Mouse (Mus musculus) left cerebral cortex, adult 2 months (tissue): ENCODE measurements around the gene Gm4340. TPM values are rescaled to one million over a fixed set of nuclear protein-coding genes. Genes with fewer than 3 reads are reported as not detected.
"Not testable (repeated sequence)": the region's sequence is repeated elsewhere in the genome, so short reads cannot be mapped to it uniquely, and the experiment has no call there.

Source experiments
- DNase-seq, 2 experiments: peaks; one replicate each; pipeline ENCODE4 v3.0.0; 2021 to 2022; ENCODE audit warnings: low spot score in 2 of 2, mixed read lengths in 1 of 2; ENCODE audit errors: extremely low spot score in 1 of 2
- H3K27ac ChIP-seq: fragments of 200-600 bp; 2 replicates; pipeline ENCODE4 v1.8.1; 2022
- H3K4me3 ChIP-seq: fragments of 200-600 bp; 2 replicates; pipeline ENCODE4 v1.8.1; 2022
- CTCF ChIP-seq: fragments of 200-600 bp; IDR thresholded peaks from 2 replicates; pipeline ENCODE4 v1.8.1; 2022; ENCODE audit warnings: antibody characterized with exemption, mild to moderate bottlenecking, moderate library complexity
- intact Hi-C: fragments of 180-260 bp; cut with DNase I; formaldehyde crosslinking; loops from one replicate; pipeline ENCODE4 v1.15.1; 2025
- long read RNA-seq, 2 experiments: library from polyadenylated mRNA; stranded (forward); transcript quantifications; one replicate each; pipeline ENCODE4 v2.0.0; 2021; ENCODE audit warnings: borderline mapping rate in 2 of 2
- total RNA-seq, 2 experiments: library from RNA; stranded (reverse); gene quantifications; 2 replicates each; pipeline ENCODE4 v1.2.3; 2021

Gene Gm4340
- total RNA-seq = not detected
- long read RNA-seq, experiment 1 = 0 reads
- long read RNA-seq, experiment 2 = 0 reads

DNA sequence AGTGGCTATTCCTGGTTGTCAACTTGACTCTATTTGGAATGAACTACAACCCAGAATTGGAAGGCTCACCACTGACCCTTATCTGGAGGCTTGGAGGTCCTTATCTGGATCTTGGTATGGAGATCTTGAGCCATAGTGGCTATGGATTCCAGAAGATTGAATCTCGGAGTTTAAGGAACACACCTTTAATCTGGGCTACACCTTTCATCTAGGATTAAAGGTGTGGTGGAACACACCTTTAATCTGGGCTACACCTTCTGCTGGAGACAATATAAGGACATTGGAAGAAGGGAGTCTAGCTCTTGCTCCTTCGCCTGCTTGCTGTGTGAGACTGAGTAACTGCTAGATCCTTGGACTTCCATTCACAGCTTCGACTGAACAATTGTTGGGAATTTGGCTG, at the start of gene Gm4340:
Gene Gm4340 (plus strand): TSS at position 301 of the 400 bp plus-strand sequence.
- H3K27ac ChIP-seq, intact Hi-C loops, DNase-seq: not testable (repeated sequence)

DNA sequence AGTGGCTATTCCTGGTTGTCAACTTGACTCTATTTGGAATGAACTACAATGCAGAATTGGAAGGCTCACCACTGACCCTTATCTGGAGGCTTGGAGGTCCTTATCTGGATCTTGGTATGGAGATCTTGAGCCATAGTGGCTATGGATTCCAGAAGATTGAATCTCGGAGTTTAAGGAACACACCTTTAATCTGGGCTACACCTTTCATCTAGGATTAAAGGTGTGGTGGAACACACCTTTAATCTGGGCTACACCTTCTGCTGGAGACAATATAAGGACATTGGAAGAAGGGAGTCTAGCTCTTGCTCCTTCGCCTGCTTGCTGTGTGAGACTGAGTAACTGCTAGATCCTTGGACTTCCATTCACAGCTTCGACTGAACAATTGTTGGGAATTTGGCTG, 42.6 kb upstream of the Gm4340 start, which contains the start of gene Gm6763:
Gene Gm6763 (plus strand): TSS at position 301 of the 400 bp plus-strand sequence.
- intact Hi-C loops, DNase-seq, H3K4me3 ChIP-seq, H3K27ac ChIP-seq: not testable (repeated sequence)

More for the DNA sequence above, at the start of gene Gm4340:
- H3K4me3 ChIP-seq = not testable (repeated sequence)

DNA sequence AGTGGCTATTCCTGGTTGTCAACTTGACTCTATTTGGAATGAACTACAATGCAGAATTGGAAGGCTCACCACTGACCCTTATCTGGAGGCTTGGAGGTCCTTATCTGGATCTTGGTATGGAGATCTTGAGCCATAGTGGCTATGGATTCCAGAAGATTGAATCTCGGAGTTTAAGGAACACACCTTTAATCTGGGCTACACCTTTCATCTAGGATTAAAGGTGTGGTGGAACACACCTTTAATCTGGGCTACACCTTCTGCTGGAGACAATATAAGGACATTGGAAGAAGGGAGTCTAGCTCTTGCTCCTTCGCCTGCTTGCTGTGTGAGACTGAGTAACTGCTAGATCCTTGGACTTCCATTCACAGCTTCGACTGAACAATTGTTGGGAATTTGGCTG, 34.1 kb upstream of the Gm4340 start, which contains the start of gene Gm8764:
Gene Gm8764 (plus strand): TSS at position 301 of the 400 bp plus-strand sequence.
- intact Hi-C loops, H3K27ac ChIP-seq, DNase-seq, H3K4me3 ChIP-seq: not testable (repeated sequence)

DNA sequence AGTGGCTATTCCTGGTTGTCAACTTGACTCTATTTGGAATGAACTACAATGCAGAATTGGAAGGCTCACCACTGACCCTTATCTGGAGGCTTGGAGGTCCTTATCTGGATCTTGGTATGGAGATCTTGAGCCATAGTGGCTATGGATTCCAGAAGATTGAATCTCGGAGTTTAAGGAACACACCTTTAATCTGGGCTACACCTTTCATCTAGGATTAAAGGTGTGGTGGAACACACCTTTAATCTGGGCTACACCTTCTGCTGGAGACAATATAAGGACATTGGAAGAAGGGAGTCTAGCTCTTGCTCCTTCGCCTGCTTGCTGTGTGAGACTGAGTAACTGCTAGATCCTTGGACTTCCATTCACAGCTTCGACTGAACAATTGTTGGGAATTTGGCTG, 25.6 kb upstream of the Gm4340 start, which contains the start of gene Gm21304:
Gene Gm21304 (plus strand): TSS at position 301 of the 400 bp plus-strand sequence.
- intact Hi-C loops, H3K27ac ChIP-seq, DNase-seq, H3K4me3 ChIP-seq: not testable (repeated sequence)

DNA sequence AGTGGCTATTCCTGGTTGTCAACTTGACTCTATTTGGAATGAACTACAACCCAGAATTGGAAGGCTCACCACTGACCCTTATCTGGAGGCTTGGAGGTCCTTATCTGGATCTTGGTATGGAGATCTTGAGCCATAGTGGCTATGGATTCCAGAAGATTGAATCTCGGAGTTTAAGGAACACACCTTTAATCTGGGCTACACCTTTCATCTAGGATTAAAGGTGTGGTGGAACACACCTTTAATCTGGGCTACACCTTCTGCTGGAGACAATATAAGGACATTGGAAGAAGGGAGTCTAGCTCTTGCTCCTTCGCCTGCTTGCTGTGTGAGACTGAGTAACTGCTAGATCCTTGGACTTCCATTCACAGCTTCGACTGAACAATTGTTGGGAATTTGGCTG, 17.1 kb upstream of the Gm4340 start, which contains the start of gene Gm21312:
Gene Gm21312 (plus strand): TSS at position 301 of the 400 bp plus-strand sequence.
- DNase-seq, intact Hi-C loops, H3K27ac ChIP-seq, H3K4me3 ChIP-seq: not testable (repeated sequence)

DNA sequence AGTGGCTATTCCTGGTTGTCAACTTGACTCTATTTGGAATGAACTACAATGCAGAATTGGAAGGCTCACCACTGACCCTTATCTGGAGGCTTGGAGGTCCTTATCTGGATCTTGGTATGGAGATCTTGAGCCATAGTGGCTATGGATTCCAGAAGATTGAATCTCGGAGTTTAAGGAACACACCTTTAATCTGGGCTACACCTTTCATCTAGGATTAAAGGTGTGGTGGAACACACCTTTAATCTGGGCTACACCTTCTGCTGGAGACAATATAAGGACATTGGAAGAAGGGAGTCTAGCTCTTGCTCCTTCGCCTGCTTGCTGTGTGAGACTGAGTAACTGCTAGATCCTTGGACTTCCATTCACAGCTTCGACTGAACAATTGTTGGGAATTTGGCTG, 8.6 kb upstream of the Gm4340 start, which contains the start of gene Gm20765:
Gene Gm20765 (plus strand): TSS at position 301 of the 400 bp plus-strand sequence.
- DNase-seq, H3K4me3 ChIP-seq, H3K27ac ChIP-seq, intact Hi-C loops: not testable (repeated sequence)

DNA sequence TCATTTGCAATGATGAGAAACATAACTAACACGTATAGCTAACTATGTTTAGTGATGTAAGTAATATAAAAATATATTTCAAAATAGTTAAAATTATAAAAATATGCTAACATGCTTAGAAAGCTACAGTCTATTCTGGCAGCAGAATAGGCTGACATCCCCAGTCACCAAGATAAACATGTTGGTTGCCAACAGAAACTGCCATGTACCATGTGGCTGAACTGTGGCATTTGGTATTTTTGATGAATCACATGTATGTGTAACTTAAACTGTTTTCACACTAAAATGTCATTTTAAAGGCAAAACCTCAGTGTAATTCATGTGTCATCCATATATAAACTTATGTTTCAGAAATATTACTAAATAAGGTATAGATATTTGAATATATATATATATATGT, 15.8 kb downstream of the Gm4340 start:
- TF ChIP-seq CTCF = no peak
- no peak for DNase-seq
- intact Hi-C loops = no loop called here
- H3K27ac ChIP-seq = no peak overlapping the region
- H3K4me3 ChIP-seq = no peak overlapping the region

DNA sequence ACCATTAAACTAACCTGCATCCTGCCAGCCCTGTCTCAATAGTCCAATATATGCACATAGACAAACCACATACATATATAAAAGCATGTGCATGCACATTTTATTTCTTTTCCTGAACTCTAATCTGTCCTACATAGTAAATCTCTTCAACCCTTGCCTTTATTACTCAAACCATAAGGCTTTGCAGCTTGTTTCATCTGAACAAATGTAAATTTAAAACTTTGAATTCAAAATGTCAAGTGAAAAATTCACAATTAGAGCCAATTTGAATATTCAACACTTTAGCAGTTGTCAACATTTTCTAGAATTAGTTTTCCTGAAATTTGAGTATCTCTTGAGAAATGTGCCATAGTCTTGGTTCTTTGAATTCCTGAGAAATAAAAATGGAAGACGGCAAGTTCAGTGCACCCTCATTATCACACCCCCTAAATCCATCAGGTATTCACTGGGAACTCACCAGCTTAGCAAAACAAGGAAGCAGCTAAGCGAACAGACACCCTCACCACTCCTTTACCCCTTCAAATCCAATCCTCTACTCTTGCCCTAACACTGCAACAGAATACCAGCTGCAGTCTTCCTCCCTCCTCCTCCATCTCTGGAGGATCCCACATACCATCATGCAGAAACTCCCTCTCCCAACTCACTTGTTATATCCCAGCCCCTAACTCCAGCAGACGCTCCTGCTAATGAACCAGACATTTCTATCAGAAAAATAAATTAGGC, 16.6 kb downstream of the Gm4340 start:
- DNase-seq = no peak
- no peak overlapping the region for H3K4me3 ChIP-seq
- H3K27ac ChIP-seq = no peak overlapping the region
- TF ChIP-seq CTCF = no peak
- intact Hi-C loops = no loop called here

DNA sequence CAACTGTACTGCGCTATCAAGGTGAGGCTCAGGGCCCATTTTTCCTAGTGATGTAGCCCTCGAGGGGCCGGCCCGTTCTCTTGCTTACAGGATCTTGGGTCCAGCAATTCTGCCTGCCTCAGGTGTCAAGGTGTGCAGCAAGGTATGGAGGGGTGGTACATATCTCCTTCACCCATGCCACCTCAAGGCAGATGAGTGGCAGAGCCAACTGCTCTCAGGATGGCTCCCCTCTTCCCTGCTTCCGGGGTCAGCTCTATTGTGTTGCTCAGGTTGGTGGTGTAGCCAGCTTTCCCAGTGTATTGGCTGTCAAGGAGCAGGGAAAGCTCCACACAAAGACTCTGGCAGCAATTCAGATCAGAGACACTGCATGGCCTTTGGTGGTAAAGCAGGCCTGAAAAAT, 20.7 kb downstream of the Gm4340 start:
- DNase-seq = no peak
- intact Hi-C loops = no loop called here
- no peak for TF ChIP-seq CTCF
- Histone ChIP-seq H3K27ac (no peak overlapping the region), H3K4me3 (no peak overlapping the region)

DNA sequence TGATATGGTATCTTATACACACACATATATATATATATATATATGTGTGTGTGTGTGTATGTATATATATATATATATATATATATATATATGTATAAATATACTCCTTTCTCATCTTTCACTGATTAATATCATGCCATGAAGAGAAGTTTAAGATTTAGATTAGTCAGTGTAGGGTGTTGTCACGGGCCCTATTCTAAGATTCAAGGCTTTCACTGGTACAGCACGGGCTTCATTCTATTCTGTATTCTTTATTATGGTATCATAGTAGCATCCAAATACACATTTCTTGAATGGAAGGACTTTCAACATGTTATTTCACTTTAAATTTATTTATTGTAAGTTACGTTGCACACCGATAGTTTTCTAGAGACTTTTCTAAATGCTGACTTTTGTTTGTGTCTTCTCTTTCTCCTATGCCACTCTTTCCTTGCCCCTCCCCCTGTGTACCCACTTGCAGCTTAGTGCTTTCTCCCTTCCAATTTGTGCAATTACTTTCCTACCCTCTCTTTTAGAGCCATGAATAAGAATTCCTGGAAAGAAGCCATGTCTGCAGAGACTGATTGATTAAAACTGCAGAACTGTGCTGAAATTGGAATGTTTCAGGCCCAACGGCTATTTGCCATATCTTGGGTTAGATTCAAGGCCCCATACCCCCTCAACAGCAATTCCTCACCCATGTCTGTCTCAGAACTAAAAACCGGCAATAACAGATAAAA, 26.6 kb downstream of the Gm4340 start:
- no peak for DNase-seq
- Histone ChIP-seq H3K27ac (no peak overlapping the region), H3K4me3 (no peak overlapping the region)
- intact Hi-C loops = no loop called here
- TF ChIP-seq CTCF = no peak

Other genes with a start within 250 kb of the Gm4340 start
- not detected for gene Gm21293, start 51.1 kb upstream of the Gm4340 start, total RNA-seq
- not detected for gene Gm6763, start 42.5 kb upstream of the Gm4340 start, total RNA-seq
- not detected for gene Gm8764, start 34.0 kb upstream of the Gm4340 start, total RNA-seq
- gene Gm21304, start 25.5 kb upstream of the Gm4340 start, total RNA-seq = not detected
- not detected for gene Gm21312, start 17.0 kb upstream of the Gm4340 start, total RNA-seq
- not detected for gene Gm20765, start 8.5 kb upstream of the Gm4340 start, total RNA-seq